Mouse (Mus musculus) stomach, embryonic 15.5 days (tissue): ENCODE data around the gene Ankrd24. TPM values are rescaled to one million over a fixed set of nuclear protein-coding genes. Genes with fewer than 3 reads are reported as not detected.
A peak's percentile ranks its signal among the peaks of the same experiment; 100 is the strongest.
"Not testable (repeated sequence)": the region's sequence is repeated elsewhere in the genome, so short reads cannot be mapped to it uniquely, and the experiment has no call there.

Experiments used
- ATAC-seq: fragments of 200-750 bp; cut with Nextera tagmentation; 2 replicates; pipeline ENCODE4 v1.8.0; 2017; ENCODE audit warnings: low read depth, moderate number of reproducible peaks, moderate TSS enrichment; ENCODE audit not compliant: insufficient read depth, low FRiP score
- H3K27ac ChIP-seq: fragments of 300-500 bp; sonication (generic); 2 replicates; pipeline ENCODE4 v1.5.1; 2015; ENCODE audit warnings: mild to moderate bottlenecking, inconsistent platforms
- H3K27me3 ChIP-seq: fragments of 300-500 bp; sonication (generic); replicated peaks from 2 replicates; pipeline ENCODE4 v1.6.1; 2015; ENCODE audit warnings: inconsistent platforms
- H3K36me3 ChIP-seq: fragments of 300-500 bp; sonication (generic); 2 replicates; pipeline ENCODE4 v1.6.1; 2015; ENCODE audit warnings: inconsistent platforms
- H3K4me1 ChIP-seq: fragments of 300-500 bp; sonication (generic); 2 replicates; pipeline ENCODE4 v1.6.1; 2015; ENCODE audit warnings: inconsistent platforms
- H3K4me2 ChIP-seq: fragments of 300-500 bp; sonication (generic); 2 replicates; pipeline ENCODE4 v1.6.1; 2015; ENCODE audit warnings: mild to moderate bottlenecking, inconsistent platforms
- H3K4me3 ChIP-seq: fragments of 300-500 bp; sonication (generic); replicated peaks from 2 replicates; pipeline ENCODE4 v1.5.1; 2015; ENCODE audit warnings: inconsistent platforms
- H3K9ac ChIP-seq: fragments of 300-500 bp; sonication (generic); 2 replicates; pipeline ENCODE4 v1.6.1; 2015; ENCODE audit warnings: inconsistent platforms
- H3K9me3 ChIP-seq: fragments of 300-500 bp; sonication (generic); 2 replicates; pipeline ENCODE4 v1.6.1; 2016; ENCODE audit warnings: inconsistent platforms
- WGBS: fragments of 180-500 bp; shearing (Covaris S2); methylation state at CpG from one replicate; pipeline ENCODE4 v1.1.7; 2015; 5-methylcytosine and 5-hydroxymethylcytosine counted together
- polyA plus RNA-seq: library from polyadenylated mRNA; unstranded; fragments of >200 nt; fragmentation: Nextera tagmentation; extraction: Ambion mirVana; gene quantifications from 2 replicates; pipeline ENCODE4 v1.2.1, GENCODE M21; 2015

The Ankrd24 gene
- polyA plus RNA-seq, 1 experiment from 2014 or later: 10.9 TPM

GRCm38 (mm10) chr10:81646015-81646555 is 17.7 kb downstream of the Ankrd24 start:
- Histone ChIP-seq H3K9me3 (no peaks in the 10 kb centered on the region), H3K27me3 (no peaks in the 10 kb centered on the region), H3K4me1 (peaks cover 12% of the 10 kb centered on the region), H3K4me3 (no peak overlapping the region), H3K9ac (no peak overlapping the region), H3K36me3 (no peaks in the 10 kb centered on the region), H3K4me2 (no peak overlapping the region), H3K27ac (no peak overlapping the region)
- 77% methylated on average over 7 of the region's 7 CpGs for WGBS
- ATAC-seq: no peak

GRCm38 (mm10) chr10:81648803-81649775 is 20.7 kb downstream of the Ankrd24 start, which contains the start of gene Gm10778:
TSS of gene Gm10778 (plus strand) at chr10:81649059.
- peak within 1 kb of the TSS; percentile 80; the same call in 1 of the 2 replicates for H3K27ac ChIP-seq
- WGBS: 1% methylated on average over 34 of the region's 52 CpGs
- peak; percentile 93 for ATAC-seq

GRCm38 (mm10) chr10:81655178-81655577 is 26.8 kb downstream of the Ankrd24 start:
- no peak overlapping the region for H3K27ac ChIP-seq
- no peaks in the 10 kb centered on the region for H3K4me1 ChIP-seq
- H3K36me3 ChIP-seq: peaks cover 5% of the 10 kb centered on the region
- no peak overlapping the region for H3K4me3 ChIP-seq
- H3K4me2 ChIP-seq: no peak overlapping the region
- H3K9me3 ChIP-seq: 0 out of 2 replicates have a peak, but pooled peaks cover 12% of the 10 kb centered on the region
- ATAC-seq: no peak
- H3K27me3 ChIP-seq: no peaks in the 10 kb centered on the region
- no peak overlapping the region for H3K9ac ChIP-seq
- 91% methylated on average over 10 of the region's 10 CpGs for WGBS

More at GRCm38 (mm10) chr10:81648803-81649775, 20.7 kb downstream of the Ankrd24 start, which contains the start of gene Gm10778:
- H3K4me3 ChIP-seq: peak within 1 kb of the TSS; percentile 58
- not testable (repeated sequence) for H3K4me1 ChIP-seq, H3K36me3 ChIP-seq, H3K9me3 ChIP-seq, H3K27me3 ChIP-seq
- H3K4me2 ChIP-seq: peak within 1 kb of the TSS; percentile 62
- H3K9ac ChIP-seq: peak within 1 kb of the TSS; percentile 61; the same call in 1 of the 2 replicates

GRCm38 (mm10) chr10:81656174-81656573 is 27.8 kb downstream of the Ankrd24 start:
- no peak overlapping the region for H3K9ac ChIP-seq
- H3K4me2 ChIP-seq: no peak overlapping the region
- peaks cover 5% of the 10 kb centered on the region for H3K36me3 ChIP-seq
- no peak overlapping the region for H3K4me3 ChIP-seq
- H3K9me3 ChIP-seq: 0 out of 2 replicates have a peak, but pooled peaks cover 12% of the 10 kb centered on the region
- no peaks in the 10 kb centered on the region for H3K4me1 ChIP-seq
- ATAC-seq: no peak
- H3K27me3 ChIP-seq: no peaks in the 10 kb centered on the region
- 96% methylated on average over 2 of the region's 2 CpGs for WGBS
- H3K27ac ChIP-seq: no peak overlapping the region

GRCm38 (mm10) chr10:81687114-81687513 is 58.8 kb downstream of the Ankrd24 start:
- H3K4me1 ChIP-seq, H3K27me3 ChIP-seq, ATAC-seq, H3K9me3 ChIP-seq, H3K4me3 ChIP-seq, H3K27ac ChIP-seq, H3K4me2 ChIP-seq, H3K9ac ChIP-seq, H3K36me3 ChIP-seq: not testable (repeated sequence)
- no CpG with 5 or more reads among the region's 18 CpGs for WGBS

Other genes with a start within 250 kb of the Ankrd24 start
- gene Dohh, start 244.1 kb upstream of the Ankrd24 start, polyA plus RNA-seq: 78.9 and 80.4 TPM in 2 replicates
- gene Gm48551, start 244.1 kb upstream of the Ankrd24 start, polyA plus RNA-seq: 2.9 and 3.3 TPM in 2 replicates
- 0.41 and 1.4 TPM in 2 replicates for gene Gm48552, start 239.5 kb upstream of the Ankrd24 start, polyA plus RNA-seq
- 59.5 and 77.5 TPM in 2 replicates for gene Smim24, start 235.5 kb upstream of the Ankrd24 start, polyA plus RNA-seq
- 65.5 and 78.2 TPM in 2 replicates for gene Nfic, start 172.9 kb upstream of the Ankrd24 start, polyA plus RNA-seq
- 1.7 and 1.8 TPM in 2 replicates for gene Celf5, start 145.8 kb upstream of the Ankrd24 start, polyA plus RNA-seq
- 83.9 and 93.7 TPM in 2 replicates for gene Ncln, start 132.1 kb upstream of the Ankrd24 start, polyA plus RNA-seq
- 1.4 and 1.6 TPM in 2 replicates for gene S1pr4, start 128.4 kb upstream of the Ankrd24 start, polyA plus RNA-seq
- 4.4 and 5.8 TPM in 2 replicates for gene Gna15, start 104.3 kb upstream of the Ankrd24 start, polyA plus RNA-seq
- gene Gna11, start 83.3 kb upstream of the Ankrd24 start, polyA plus RNA-seq: 113 and 134 TPM in 2 replicates
- gene Aes, start 69.1 kb upstream of the Ankrd24 start, polyA plus RNA-seq: 692 and 697 TPM in 2 replicates
- 28.8 and 35.6 TPM in 2 replicates for gene Tle2, start 54.0 kb upstream of the Ankrd24 start, polyA plus RNA-seq
- 31.2 and 42.1 TPM in 2 replicates for gene Tle6, start 27.5 kb upstream of the Ankrd24 start, polyA plus RNA-seq
- 0.55 and 0.71 TPM in 2 replicates for gene BC025920, start 22.3 kb upstream of the Ankrd24 start, polyA plus RNA-seq
- 32.9 and 33.3 TPM in 2 replicates for gene Sirt6, start 743 bp upstream of the Ankrd24 start, polyA plus RNA-seq
- gene Gm10778, start 20.5 kb downstream of the Ankrd24 start, polyA plus RNA-seq: 4.3 and 5.2 TPM in 2 replicates
- gene Zfp433, start 76.3 kb downstream of the Ankrd24 start, polyA plus RNA-seq: 11.8 and 13.6 TPM in 2 replicates
- 6.7 and 6.9 TPM in 2 replicates for gene Gm3055, start 142.6 kb downstream of the Ankrd24 start, polyA plus RNA-seq
- gene Gm4767, start 183.6 kb downstream of the Ankrd24 start, polyA plus RNA-seq: 3.1 and 3.3 TPM in 2 replicates
- 9.6 and 10.7 TPM in 2 replicates for gene Gm32687, start 235.4 kb downstream of the Ankrd24 start, polyA plus RNA-seq